Mouse (Mus musculus) CH12.LX (cell line): ENCODE measurements at regions not wholly inside any gene's neighbourhood (a gene's known extent, or its start where the extent isn't known, plus 50 kb on each side); places are given as distances from the start of the nearest gene placed in this dataset.

ENCODE experiments used
- CHD2 ChIP-seq: IDR thresholded peaks from 2 replicates; pipeline ENCODE4 v1.6.1; 2011; ENCODE audit warnings: low read length, improper control_type of control experiment
- CTCF ChIP-seq, 2 experiments: IDR thresholded peaks in 1 of 2; conservative IDR thresholded peaks in 1 of 2; 2 replicates each; pipeline ENCODE4 v1.5.1; 2011 to 2012; ENCODE audit warnings: low read depth in 2 of 2, low read length in 2 of 2, improper control_type of control experiment in 1 of 2, inconsistent platforms in 1 of 2, mild to moderate bottlenecking in 1 of 2, moderate library complexity in 1 of 2
- E2F4 ChIP-seq: IDR thresholded peaks from 2 replicates; pipeline ENCODE4 v1.6.1; 2011; ENCODE audit warnings: low read depth, low read length, improper control_type of control experiment; ENCODE audit not compliant: insufficient replicate concordance
- ELF1 ChIP-seq: IDR thresholded peaks from 2 replicates; pipeline ENCODE4 v1.6.1; 2014; ENCODE audit warnings: low read depth, mild to moderate bottlenecking, inconsistent platforms, low read length, improper control_type of control experiment
- GABPA ChIP-seq: IDR thresholded peaks from 2 replicates; pipeline ENCODE4 v1.6.1; 2012; ENCODE audit warnings: low read depth, low read length, improper control_type of control experiment, inconsistent platforms; ENCODE audit not compliant: insufficient replicate concordance
- KAT2A ChIP-seq: IDR thresholded peaks from 2 replicates; pipeline ENCODE4 v1.6.1; 2012; ENCODE audit warnings: low read length, improper control_type of control experiment, inconsistent platforms; ENCODE audit not compliant: insufficient replicate concordance
- RAD21 ChIP-seq: IDR thresholded peaks from 2 replicates; pipeline ENCODE4 v1.6.1; 2011; ENCODE audit warnings: low read depth, mild to moderate bottlenecking, low read length, improper control_type of control experiment, moderate library complexity
- SIN3A ChIP-seq: IDR thresholded peaks from 2 replicates; pipeline ENCODE4 v1.6.1; 2012; ENCODE audit warnings: low read length, improper control_type of control experiment, inconsistent platforms
- TBP ChIP-seq: conservative IDR thresholded peaks from 2 replicates; pipeline ENCODE4 v1.6.1; 2011; ENCODE audit warnings: low read depth, low read length, improper control_type of control experiment
- ZC3H11A ChIP-seq: IDR thresholded peaks from 2 replicates; pipeline ENCODE4 v1.6.1; 2012; ENCODE audit warnings: low read depth, mild to moderate bottlenecking, inconsistent platforms, low read length, improper control_type of control experiment

GRCm38 (mm10) chr2:49376281-49376680 is 75.0 kb upstream of the Epc2 start:
- TF ChIP-seq CHD2, result no peak
- TF ChIP-seq KAT2A, result no peak
- TF ChIP-seq CTCF (conservative IDR thresholded peaks at IDR 0.05 in 1 of 2, IDR thresholded peaks at IDR 0.05 in 1 of 2; ENCODE audit: low read depth in 2 of 2, low read length in 2 of 2), result no peak
- TF ChIP-seq TBP, result no peak
- TF ChIP-seq SIN3A, result no peak
- no peak for TF ChIP-seq ELF1
- no peak for TF ChIP-seq ZC3H11A
- no peak for TF ChIP-seq E2F4
- no peak for TF ChIP-seq RAD21
- TF ChIP-seq GABPA, result no peak
